Mouse (Mus musculus) C2C12 (cell line): ENCODE data around the gene Csrnp1. TPM values are rescaled to one million over a fixed set of nuclear protein-coding genes. Genes with fewer than 3 reads are reported as not detected.

ENCODE experiments used
- H3K27me3 ChIP-seq: one replicate; pipeline ENCODE4 v1.6.1; 2011; ENCODE audit not compliant: control insufficient read depth, insufficient read depth, insufficient read length
- H3K36me3 ChIP-seq: one replicate; pipeline ENCODE4 v1.6.1; 2011; ENCODE audit not compliant: control insufficient read depth, insufficient read depth
- H3K4me3 ChIP-seq: one replicate; pipeline ENCODE4 v1.5.1; 2011; ENCODE audit warnings: mild to moderate bottlenecking, control low read depth; ENCODE audit not compliant: poor library complexity, insufficient read depth, severe bottlenecking
- H3K79me2 ChIP-seq: one replicate; pipeline ENCODE4 v1.6.1; 2011; ENCODE audit not compliant: control insufficient read depth, insufficient read depth
- H3K79me3 ChIP-seq: one replicate; pipeline ENCODE4 v1.6.1; 2011; ENCODE audit warnings: low read depth, control low read depth
- H3ac ChIP-seq: one replicate; pipeline ENCODE3; 2011; ENCODE audit warnings: low read depth; ENCODE audit not compliant: control insufficient read depth, insufficient read length
- CEBPB ChIP-seq: IDR thresholded peaks from one replicate; pipeline ENCODE4 v1.6.1; 2011; ENCODE audit warnings: low read depth, mild to moderate bottlenecking, control low read depth, moderate library complexity
- CTCF ChIP-seq: IDR thresholded peaks from one replicate; pipeline ENCODE4 v1.5.1; 2011; ENCODE audit not compliant: control insufficient read depth, insufficient read depth, insufficient read length
- FOSL1 ChIP-seq: IDR thresholded peaks from one replicate; pipeline ENCODE4 v1.8.0; 2011; ENCODE audit warnings: mild to moderate bottlenecking, low read length; ENCODE audit not compliant: poor library complexity, insufficient read depth, severe bottlenecking
- MAX ChIP-seq: IDR thresholded peaks from one replicate; pipeline ENCODE4 v1.6.1; 2011; ENCODE audit warnings: mild to moderate bottlenecking, control low read depth
- MYOD1 ChIP-seq: IDR thresholded peaks from one replicate; pipeline ENCODE4 v1.6.1; 2011; ENCODE audit warnings: low read depth; ENCODE audit not compliant: control insufficient read depth, insufficient read length
- MYOG ChIP-seq: IDR thresholded peaks from one replicate; pipeline ENCODE4 v1.6.1; 2011; ENCODE audit not compliant: control insufficient read depth, insufficient read length; ENCODE audit errors: extremely low read depth
- USF1 ChIP-seq: IDR thresholded peaks from one replicate; pipeline ENCODE4 v1.6.1; 2011; ENCODE audit warnings: low read depth, mild to moderate bottlenecking, control low read depth, moderate library complexity
- polyA plus RNA-seq: library from polyadenylated mRNA; unstranded; fragments of >200 nt; fragmentation: generic; extraction: Trizol; gene quantifications from one replicate; pipeline ENCODE4 v1.2.1, GENCODE M21; 2012; ENCODE audit warnings: missing spikeins

Gene Csrnp1
- polyA plus RNA-seq, 1 experiment: 21.2 TPM

GRCm38 (mm10) chr9:119991310-119991709 is 6.9 kb upstream of the Csrnp1 start:
- TF ChIP-seq CTCF (no peak), USF1 (no peak), MYOG (no peak), MAX (no peak), CEBPB (no peak), FOSL1 (no peak), MYOD1 (no peak)
- Histone ChIP-seq H3K36me3 (no peaks in the 10 kb centered on the region), H3K79me3 (no peaks in the 10 kb centered on the region), H3K4me3 (no peak overlapping the region), H3K27me3 (no peaks in the 10 kb centered on the region), H3K79me2 (no peaks in the 10 kb centered on the region), H3ac (no peak overlapping the region)

DNA sequence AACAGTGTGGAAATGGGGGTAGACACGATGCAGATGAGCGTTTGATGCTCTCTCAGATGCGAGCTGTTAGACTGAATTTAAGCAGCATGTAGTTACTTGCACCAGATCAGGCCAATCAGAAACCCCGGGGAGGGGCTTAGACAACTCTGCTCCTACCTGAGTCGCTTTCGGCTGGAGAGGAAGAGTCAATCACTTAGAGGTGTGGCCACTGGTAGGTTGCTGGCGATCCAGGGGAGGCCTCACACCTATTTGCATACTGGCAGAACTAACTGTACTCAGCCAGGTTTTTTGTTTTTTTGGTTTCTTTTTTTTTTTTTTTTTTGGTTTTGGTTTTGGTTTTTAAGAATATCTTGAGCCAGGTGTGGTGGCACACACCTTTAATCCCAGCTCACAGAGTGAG is 3.8 kb upstream of the Csrnp1 start:
- Histone ChIP-seq H3K79me3 (no peaks in the 10 kb centered on the region), H3K36me3 (no peaks in the 10 kb centered on the region), H3ac (no peak overlapping the region), H3K4me3 (no peak overlapping the region), H3K79me2 (no peaks in the 10 kb centered on the region), H3K27me3 (no peaks in the 10 kb centered on the region)
- TF ChIP-seq CEBPB (no peak), MYOD1 (no peak), MAX (no peak), FOSL1 (no peak), USF1 (no peak), CTCF (no peak), MYOG (no peak)

- H3K79me2 ChIP-seq: peaks cover 16% of the 10 kb centered on the region
- TF ChIP-seq MAX: no peak
- TF ChIP-seq FOSL1: no peak
- TF ChIP-seq CTCF: no peak
- TF ChIP-seq MYOG: no peak
- TF ChIP-seq CEBPB: no peak
- no peak overlapping the region for H3K4me3 ChIP-seq
- H3ac ChIP-seq: no peak overlapping the region
- no peaks in the 10 kb centered on the region for H3K27me3 ChIP-seq
- H3K79me3 ChIP-seq: peaks cover 7% of the 10 kb centered on the region
- H3K36me3 ChIP-seq: no peaks in the 10 kb centered on the region
Observed at GRCm38 (mm10) chr9:119985881-119986574, 1.6 kb upstream of the Csrnp1 start.

- peak overlapping the region; percentile 91 for H3ac ChIP-seq
- peak overlapping the region; percentile 56 for H3K4me3 ChIP-seq
- peaks cover 38% of the 10 kb centered on the region for H3K79me2 ChIP-seq
- H3K27me3 ChIP-seq: no peaks in the 10 kb centered on the region
- TF ChIP-seq CEBPB (no peak), MYOG (no peak), MYOD1 (no peak), FOSL1 (no peak), CTCF (no peak), MAX (no peak), USF1 (no peak)
- H3K79me3 ChIP-seq: peaks cover 27% of the 10 kb centered on the region
- no peaks in the 10 kb centered on the region for H3K36me3 ChIP-seq
Observed at GRCm38 (mm10) chr9:119983585-119984535, 598 bp downstream of the Csrnp1 start.

DNA sequence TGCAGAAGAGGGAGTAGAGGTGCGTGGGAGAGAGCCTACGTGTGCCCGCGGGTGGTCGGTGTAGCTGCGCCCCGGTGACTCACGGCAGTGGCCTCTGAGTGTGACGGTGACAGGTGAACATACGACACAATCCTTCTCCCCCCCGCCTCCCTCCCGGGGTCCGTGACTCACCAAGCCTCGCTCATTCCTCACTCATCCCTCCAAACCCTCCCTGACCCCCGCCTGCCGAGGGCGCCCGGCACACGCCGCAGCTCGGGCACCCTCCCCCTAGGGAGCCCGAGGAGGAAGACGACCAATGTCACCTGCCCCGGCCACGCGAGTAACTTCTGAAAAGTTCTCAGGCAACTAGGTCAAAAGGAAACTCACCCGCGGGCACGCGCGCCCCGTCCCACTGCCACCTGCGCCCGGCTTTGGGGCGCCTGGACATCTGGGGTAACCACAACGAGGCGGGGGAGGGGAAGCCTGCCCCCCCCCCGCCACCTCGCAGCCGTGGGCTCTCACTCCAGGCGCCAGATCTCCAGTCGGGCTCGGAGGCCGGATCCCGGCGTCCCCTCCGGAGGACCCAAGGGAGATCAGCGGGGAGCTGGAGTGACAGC is 1.4 kb downstream of the Csrnp1 start:
- H3K79me3 ChIP-seq: peaks cover 35% of the 10 kb centered on the region
- peaks cover 46% of the 10 kb centered on the region for H3K79me2 ChIP-seq
- TF ChIP-seq CTCF (peak; percentile 2), CEBPB (no peak), MAX (peak; percentile 34), USF1 (no peak), MYOG (no peak), MYOD1 (peak; percentile 92), FOSL1 (peak; percentile 37)
- no peaks in the 10 kb centered on the region for H3K36me3 ChIP-seq
- peak overlapping the region; percentile 56 for H3K4me3 ChIP-seq
- peak overlapping the region; percentile 91 for H3ac ChIP-seq
- H3K27me3 ChIP-seq: no peaks in the 10 kb centered on the region
